Mouse (Mus musculus) embryonic facial prominence, embryonic 11.5 days (tissue): ENCODE data around the gene Eaf2. TPM values are rescaled to one million over a fixed set of nuclear protein-coding genes. Genes with fewer than 3 reads are reported as not detected.

ENCODE experiments used
- ATAC-seq: fragments of 200-750 bp; cut with Nextera tagmentation; replicated peaks from 2 replicates; pipeline ENCODE4 v1.8.0; 2017; ENCODE audit warnings: low read depth; ENCODE audit not compliant: insufficient number of reproducible peaks, low FRiP score, low TSS enrichment
- DNase-seq: peaks from one replicate; pipeline ENCODE4 v3.0.0-alpha.2; 2015; ENCODE audit warnings: low spot score
- H3K27ac ChIP-seq: fragments of 300-500 bp; sonication (generic); replicated peaks from 2 replicates; pipeline ENCODE4 v1.5.1; 2014; ENCODE audit warnings: mild to moderate bottlenecking, low read depth, low read length, control low read depth
- H3K27me3 ChIP-seq: fragments of 300-500 bp; sonication (generic); 2 replicates; pipeline ENCODE4 v1.6.1; 2014; ENCODE audit warnings: mild to moderate bottlenecking, low read length, moderate library complexity, mixed read lengths; ENCODE audit not compliant: control insufficient read depth, insufficient read depth
- H3K36me3 ChIP-seq: fragments of 300-500 bp; sonication (generic); replicated peaks from 2 replicates; pipeline ENCODE4 v1.6.1; 2014; ENCODE audit warnings: low read depth, mild to moderate bottlenecking, low read length, moderate library complexity, mixed read lengths; ENCODE audit not compliant: control insufficient read depth, insufficient read depth
- H3K4me1 ChIP-seq: fragments of 300-500 bp; sonication (generic); 2 replicates; pipeline ENCODE4 v1.6.1; 2014; ENCODE audit warnings: low read length, mixed read lengths; ENCODE audit not compliant: control insufficient read depth, insufficient read depth
- H3K4me2 ChIP-seq: fragments of 300-500 bp; sonication (generic); 2 replicates; pipeline ENCODE4 v1.6.1; 2014; ENCODE audit warnings: low read depth, mild to moderate bottlenecking, control low read depth, low read length, moderate library complexity
- H3K4me3 ChIP-seq: fragments of 300-500 bp; sonication (generic); 2 replicates; pipeline ENCODE4 v1.5.1; 2014; ENCODE audit warnings: low read depth, low read length, control low read depth
- H3K9ac ChIP-seq: fragments of 300-500 bp; sonication (generic); replicated peaks from 2 replicates; pipeline ENCODE4 v1.6.1; 2014; ENCODE audit warnings: mild to moderate bottlenecking, control low read depth, low read length
- H3K9me3 ChIP-seq: fragments of 300-500 bp; sonication (generic); replicated peaks from 2 replicates; pipeline ENCODE4 v1.6.1; 2016; ENCODE audit warnings: mild to moderate bottlenecking, low read length, inconsistent platforms, mixed read lengths; ENCODE audit not compliant: control insufficient read depth
- WGBS: fragments of 180-500 bp; shearing (Covaris S2); extraction: QIAGEN DNeasy Blood & Tissue Kit; methylation state at CpG from one replicate; pipeline ENCODE4 v1.1.7; 2014; 5-methylcytosine and 5-hydroxymethylcytosine counted together
- polyA plus RNA-seq: library from polyadenylated mRNA; unstranded; fragments of >200 nt; fragmentation: Nextera tagmentation; extraction: Ambion mirVana; gene quantifications from 2 replicates; pipeline ENCODE4 v1.2.1, GENCODE M21; 2014

The Eaf2 gene
- 1.7 and 1.8 TPM in 2 replicates for polyA plus RNA-seq

GRCm38 (mm10) chr16:36874583-36875275 is at the start of gene Eaf2, which contains the start of gene Golgb1:
Eaf2 (minus strand) TSS chr16:36875003.
Golgb1 (plus strand) TSS chr16:36875140.
- no peaks in the 10 kb centered on the region for H3K4me1 ChIP-seq
- DNase-seq (peak; percentile 99), ATAC-seq (peak; percentile 100)
- H3K9ac ChIP-seq: peak within 1 kb of the TSS; percentile 82
- under 1% methylated on average over 43 of the region's 43 CpGs for WGBS
- H3K4me2 ChIP-seq: peak within 1 kb of the TSS; percentile 71
- H3K36me3 ChIP-seq: no peaks in the 10 kb centered on the region
- peak within 1 kb of the TSS; percentile 88 for H3K4me3 ChIP-seq
- H3K9me3 ChIP-seq: no peaks in the 10 kb centered on the region
- H3K27ac ChIP-seq: peak within 1 kb of the TSS; percentile 56; the same call in 1 of the 2 replicates
- H3K27me3 ChIP-seq: no peaks in the 10 kb centered on the region

- ATAC-seq (no peak), DNase-seq (no peak)
- Histone ChIP-seq H3K9me3 (no peaks in the 10 kb centered on the region), H3K4me2 (no peak overlapping the region), H3K9ac (no peak overlapping the region), H3K36me3 (peaks cover 6% of the 10 kb centered on the region), H3K27me3 (no peaks in the 10 kb centered on the region), H3K4me1 (no peaks in the 10 kb centered on the region), H3K27ac (no peak overlapping the region), H3K4me3 (no peak overlapping the region)
- 93% methylated on average over 8 of the region's 8 CpGs for WGBS
Observed at GRCm38 (mm10) chr16:36924312-36924711, 49.5 kb upstream of the Eaf2 start.

- Histone ChIP-seq H3K4me3 (no peak overlapping the region), H3K36me3 (peaks cover 3% of the 10 kb centered on the region; the same call in 1 of the 2 replicates), H3K4me2 (no peak overlapping the region), H3K27me3 (no peaks in the 10 kb centered on the region), H3K9ac (no peak overlapping the region), H3K27ac (no peak overlapping the region), H3K4me1 (no peaks in the 10 kb centered on the region), H3K9me3 (no peaks in the 10 kb centered on the region)
- 92% methylated on average over 6 of the region's 6 CpGs for WGBS
- ATAC-seq (no peak), DNase-seq (no peak)
Observed at GRCm38 (mm10) chr16:36921980-36922379, 47.2 kb upstream of the Eaf2 start.

GRCm38 (mm10) chr16:36921067-36921613 is 46.3 kb upstream of the Eaf2 start:
- no peaks in the 10 kb centered on the region for H3K9me3 ChIP-seq
- 91% methylated on average over 8 of the region's 8 CpGs for WGBS
- no peak for ATAC-seq
- H3K4me3 ChIP-seq: no peak overlapping the region
- H3K27me3 ChIP-seq: no peaks in the 10 kb centered on the region
- H3K4me1 ChIP-seq: no peaks in the 10 kb centered on the region
- no peak overlapping the region for H3K27ac ChIP-seq
- H3K36me3 ChIP-seq: peaks cover 3% of the 10 kb centered on the region; the same call in 1 of the 2 replicates
- no peak overlapping the region for H3K4me2 ChIP-seq
- no peak overlapping the region for H3K9ac ChIP-seq
- no peak for DNase-seq

GRCm38 (mm10) chr16:36920410-36920809 is 45.6 kb upstream of the Eaf2 start:
- Histone ChIP-seq H3K4me2 (no peak overlapping the region), H3K4me1 (no peaks in the 10 kb centered on the region), H3K27me3 (no peaks in the 10 kb centered on the region), H3K9me3 (no peaks in the 10 kb centered on the region), H3K27ac (no peak overlapping the region), H3K36me3 (peaks cover 3% of the 10 kb centered on the region; the same call in 1 of the 2 replicates), H3K4me3 (no peak overlapping the region), H3K9ac (no peak overlapping the region)
- 97% methylated on average over 3 of the region's 3 CpGs for WGBS
- DNase-seq: no peak
- no peak for ATAC-seq

DNA sequence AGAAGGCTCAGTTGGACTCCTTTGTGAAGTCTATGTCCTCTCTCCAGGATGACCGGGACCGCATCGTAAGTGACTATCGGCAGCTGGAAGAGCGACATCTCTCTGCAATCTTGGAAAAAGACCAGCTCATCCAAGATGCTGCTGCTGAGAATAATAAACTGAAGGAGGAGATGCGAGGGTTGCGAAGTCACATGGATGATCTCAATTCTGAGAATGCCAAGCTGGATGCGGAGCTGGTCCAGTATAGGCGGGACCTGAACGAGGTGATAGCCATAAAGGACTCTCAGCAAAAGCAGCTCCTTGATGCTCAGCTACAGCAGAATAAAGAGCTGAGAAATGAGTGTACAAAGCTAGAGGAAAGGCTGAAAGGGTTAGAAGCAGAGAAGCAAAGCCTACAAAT is 43.7 kb upstream of the Eaf2 start:
- H3K36me3 ChIP-seq: peaks cover 3% of the 10 kb centered on the region
- no peaks in the 10 kb centered on the region for H3K27me3 ChIP-seq
- no peak for DNase-seq
- H3K27ac ChIP-seq: no peak overlapping the region
- 95% methylated on average over 10 of the region's 10 CpGs for WGBS
- no peak for ATAC-seq
- H3K4me2 ChIP-seq: no peak overlapping the region
- no peak overlapping the region for H3K9ac ChIP-seq
- H3K4me1 ChIP-seq: no peaks in the 10 kb centered on the region
- H3K9me3 ChIP-seq: no peaks in the 10 kb centered on the region
- no peak overlapping the region for H3K4me3 ChIP-seq

DNA sequence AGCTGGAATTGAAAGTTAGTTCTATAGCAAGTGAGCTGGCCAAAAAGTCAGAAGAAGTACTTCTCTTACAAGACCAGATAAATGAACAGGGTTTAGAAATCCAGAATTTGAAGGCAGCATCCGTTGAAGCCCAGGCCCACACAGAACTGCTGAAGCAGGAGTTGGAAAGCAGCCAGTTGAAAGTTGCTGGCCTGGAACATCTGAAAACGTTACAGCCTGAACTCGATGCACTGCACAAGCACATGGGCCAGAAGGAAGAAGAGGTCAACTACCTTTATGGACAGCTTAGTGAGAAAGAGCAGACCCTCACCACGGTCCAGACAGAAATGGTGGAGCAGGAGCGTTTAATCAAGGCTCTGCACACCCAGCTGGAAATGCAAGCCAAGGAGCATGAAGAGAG is 39.4 kb upstream of the Eaf2 start:
- ATAC-seq: no peak
- Histone ChIP-seq H3K9ac (no peak overlapping the region), H3K4me2 (no peak overlapping the region), H3K4me3 (no peak overlapping the region), H3K27me3 (no peaks in the 10 kb centered on the region), H3K9me3 (no peaks in the 10 kb centered on the region), H3K4me1 (no peaks in the 10 kb centered on the region), H3K36me3 (peaks cover 3% of the 10 kb centered on the region), H3K27ac (no peak overlapping the region)
- no peak for DNase-seq
- WGBS: 92% methylated on average over 5 of the region's 5 CpGs

DNA sequence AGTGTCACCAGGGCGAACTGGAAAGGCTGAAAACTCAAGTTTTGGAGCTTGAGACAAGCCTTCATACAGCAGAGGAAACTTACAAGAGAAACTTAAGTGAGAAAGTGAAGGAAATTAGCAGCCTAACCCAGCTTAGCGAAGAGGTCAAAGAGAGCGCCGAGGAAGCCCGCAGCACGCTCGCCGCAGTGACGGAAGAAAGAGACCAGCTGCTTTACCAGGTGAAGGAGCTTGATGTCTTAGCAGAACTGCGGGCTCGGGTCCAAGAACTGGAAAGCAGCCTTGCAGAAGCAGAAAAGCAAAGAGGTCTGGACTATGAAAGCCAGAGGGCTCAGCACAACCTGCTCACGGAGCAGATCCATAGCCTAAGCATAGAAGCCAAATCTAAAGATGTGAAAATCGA is 37.5 kb upstream of the Eaf2 start:
- Histone ChIP-seq H3K9me3 (no peaks in the 10 kb centered on the region), H3K27me3 (no peaks in the 10 kb centered on the region), H3K9ac (no peak overlapping the region), H3K4me1 (no peaks in the 10 kb centered on the region), H3K27ac (no peak overlapping the region), H3K4me2 (no peak overlapping the region), H3K36me3 (no peaks in the 10 kb centered on the region; the same call in 1 of the 2 replicates), H3K4me3 (no peak overlapping the region)
- DNase-seq (no peak), ATAC-seq (no peak)
- WGBS: 90% methylated on average over 13 of the region's 13 CpGs
